Mouse (Mus musculus): ENCODE measurements at regions not wholly inside any gene's neighbourhood (a gene's known extent, or its start where the extent isn't known, plus 50 kb on each side); places are given as distances from the start of the nearest gene placed in this dataset.

- no peak for DNase-seq
These were observed 68.4 kb downstream of the 4931417E11Rik start for GRCm38 (mm10) chr6:73401059-73401458.

GRCm38 (mm10) chr6:73389301-73389700, 80.2 kb downstream of the 4931417E11Rik start:
- no peak for DNase-seq

GRCm38 (mm10) chr6:73386261-73386660, 83.2 kb downstream of the 4931417E11Rik start:
- no peak for DNase-seq

GRCm38 (mm10) chr6:73379825-73380224, 89.6 kb downstream of the 4931417E11Rik start:
- no peak for DNase-seq

- no peak for DNase-seq
These were observed 91.6 kb downstream of the 4931417E11Rik start for GRCm38 (mm10) chr6:73377884-73378283.

GRCm38 (mm10) chr6:73376291-73376690, 93.2 kb downstream of the 4931417E11Rik start:
- DNase-seq, result no peak

GRCm38 (mm10) chr6:73372901-73373300, 96.6 kb downstream of the 4931417E11Rik start:
- no peak for DNase-seq

GRCm38 (mm10) chr6:73371866-73372265, 97.6 kb downstream of the 4931417E11Rik start:
- DNase-seq, result no peak

GRCm38 (mm10) chr6:73370901-73371300, 98.6 kb downstream of the 4931417E11Rik start:
- DNase-seq, result no peak

GRCm38 (mm10) chr6:73368836-73369141, 100.7 kb downstream of the 4931417E11Rik start:
- no peak for DNase-seq

GRCm38 (mm10) chr6:73368047-73368835, 101.2 kb downstream of the 4931417E11Rik start:
- peak in 1 of 2 experiments; percentile 7 for DNase-seq

GRCm38 (mm10) chr6:73367616-73368015, 101.9 kb downstream of the 4931417E11Rik start:
- peak; percentile 61 to 82 for DNase-seq

GRCm38 (mm10) chr6:73366626-73367025, 102.8 kb downstream of the 4931417E11Rik start:
- no peak for DNase-seq

- DNase-seq, result no peak
These were observed 104.2 kb downstream of the 4931417E11Rik start for GRCm38 (mm10) chr6:73365306-73365705.

- DNase-seq, result peak in 1 of 2 experiments; percentile 4
These were observed 86.8 kb downstream of the Suclg1 start for GRCm38 (mm10) chr6:73334995-73335394.

- peak; percentile 8 to 18 for DNase-seq
These were observed 81.5 kb downstream of the Suclg1 start for GRCm38 (mm10) chr6:73329666-73330065.

Data from kidney, adult 8-10 months (tissue).